Mouse (Mus musculus) forebrain, postnatal 0 days (tissue): Measurements from ENCODE around the gene Zfp266. TPM values are rescaled to one million over a fixed set of nuclear protein-coding genes. Genes with fewer than 3 reads are reported as not detected.
A peak's percentile ranks its signal among the peaks of the same experiment; 100 is the strongest.

Experiments used
- ATAC-seq: fragments of 200-750 bp; cut with Nextera tagmentation; 2 replicates; pipeline ENCODE4 v1.8.0; 2017; ENCODE audit warnings: mild to moderate bottlenecking, moderate library complexity
- DNase-seq: peaks from one replicate; pipeline ENCODE4 v3.0.0-alpha.2; 2015
- H3K27ac ChIP-seq: fragments of 300-500 bp; sonication (generic); 2 replicates; pipeline ENCODE4 v1.5.1; 2014; ENCODE audit warnings: low read depth, mild to moderate bottlenecking, antibody characterized with exemption, low read length, moderate library complexity, mixed read lengths
- H3K27me3 ChIP-seq: fragments of 300-500 bp; sonication (generic); 2 replicates; pipeline ENCODE4 v1.6.1; 2014; ENCODE audit warnings: mild to moderate bottlenecking, low read length, mixed read lengths; ENCODE audit not compliant: insufficient read depth
- H3K36me3 ChIP-seq: fragments of 300-500 bp; sonication (generic); 2 replicates; pipeline ENCODE4 v1.6.1; 2014; ENCODE audit warnings: mild to moderate bottlenecking, moderate library complexity; ENCODE audit not compliant: insufficient read depth
- H3K4me1 ChIP-seq: fragments of 300-500 bp; sonication (generic); 2 replicates; pipeline ENCODE4 v1.6.1; 2014; ENCODE audit warnings: antibody characterized with exemption; ENCODE audit not compliant: insufficient read depth
- H3K4me2 ChIP-seq: fragments of 300-500 bp; sonication (generic); 2 replicates; pipeline ENCODE4 v1.6.1; 2014; ENCODE audit warnings: low read depth, mild to moderate bottlenecking, moderate library complexity
- H3K4me3 ChIP-seq: fragments of 300-500 bp; sonication (generic); 2 replicates; pipeline ENCODE4 v1.5.1; 2014; ENCODE audit warnings: low read depth, low read length, mixed read lengths
- H3K9ac ChIP-seq: fragments of 300-500 bp; sonication (generic); 2 replicates; pipeline ENCODE4 v1.6.1; 2014; ENCODE audit warnings: mild to moderate bottlenecking
- H3K9me3 ChIP-seq: fragments of 300-500 bp; sonication (generic); 2 replicates; pipeline ENCODE4 v1.6.1; 2016; ENCODE audit warnings: low read length
- CTCF ChIP-seq: sonication (generic); IDR thresholded peaks from 2 replicates; pipeline ENCODE4 v1.5.1; 2016; ENCODE audit warnings: antibody characterized with exemption, control low read depth, low read depth
- WGBS: fragments of 180-500 bp; shearing (Covaris S2); extraction: QIAGEN DNeasy Blood & Tissue Kit; methylation state at CpG from one replicate; pipeline ENCODE4 v1.1.7; 2014; 5-methylcytosine and 5-hydroxymethylcytosine counted together
- polyA plus RNA-seq: library from polyadenylated mRNA; unstranded; fragments of >200 nt; fragmentation: Nextera tagmentation; extraction: Ambion mirVana; gene quantifications from 2 replicates; pipeline ENCODE4 v1.2.1, GENCODE M21; 2015
- total RNA-seq: library from RNA; depleted of rRNA; stranded (reverse); fragments of >200 nt; gene quantifications from 2 replicates; pipeline ENCODE4 v1.2.3, GENCODE M21; 2014

Gene Zfp266
- total and polyA plus RNA-seq, 2 experiments from 2014 or later = 57.1 to 156 TPM

DNA sequence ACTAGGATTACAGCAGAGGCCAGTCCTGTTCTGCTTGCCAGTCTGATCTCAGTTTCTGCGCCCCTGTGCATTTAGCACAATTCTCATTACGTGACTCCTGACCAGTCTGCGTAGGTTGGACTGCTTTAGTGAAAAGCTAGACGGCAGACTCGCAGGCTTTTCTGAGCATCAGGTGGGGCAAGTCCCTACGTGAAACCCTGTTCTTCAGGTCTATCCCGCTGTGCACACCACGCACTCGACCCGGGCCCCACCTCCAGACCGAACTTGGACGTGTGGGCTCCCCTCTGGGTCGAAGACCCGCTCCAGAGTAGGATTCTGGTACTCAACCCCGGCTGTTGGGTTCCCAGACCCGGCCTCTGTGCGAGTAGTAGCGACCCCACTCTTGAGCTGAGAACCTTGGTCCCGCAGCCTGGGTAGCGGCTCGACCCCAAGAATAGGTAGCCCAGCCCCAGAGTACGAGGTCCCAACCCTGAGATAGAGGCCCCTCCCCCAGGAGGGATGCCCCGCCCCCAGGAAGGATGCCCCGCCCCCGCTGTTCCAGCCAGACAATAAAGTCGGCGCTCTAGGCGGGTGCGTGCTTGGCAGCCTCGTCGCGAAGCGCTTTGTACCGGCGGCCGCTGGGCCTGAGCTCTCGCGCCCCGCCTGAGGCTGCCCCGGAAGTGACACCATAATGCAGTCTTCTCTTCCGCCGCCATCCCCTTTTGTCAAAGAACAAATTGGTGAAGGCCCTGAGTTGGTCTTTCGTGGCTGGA is 23.0 kb upstream of the Zfp266 start:
- no peaks in the 10 kb centered on the region for H3K36me3 ChIP-seq
- peak; percentile 46 for TF ChIP-seq CTCF
- ATAC-seq (peak; percentile 98), DNase-seq (peak; percentile 86)
- H3K4me3 ChIP-seq = peak overlapping the region; percentile 39
- peak overlapping the region; percentile 64 for H3K4me2 ChIP-seq
- H3K9ac ChIP-seq = peak overlapping the region; percentile 63
- H3K27ac ChIP-seq = peak overlapping the region; percentile 85
- 2% methylated on average over 43 of the region's 43 CpGs for WGBS
- no peaks in the 10 kb centered on the region for H3K9me3 ChIP-seq
- H3K4me1 ChIP-seq = no peaks in the 10 kb centered on the region
- peaks cover 3% of the 10 kb centered on the region; the same call in 1 of the 2 replicates for H3K27me3 ChIP-seq

DNA sequence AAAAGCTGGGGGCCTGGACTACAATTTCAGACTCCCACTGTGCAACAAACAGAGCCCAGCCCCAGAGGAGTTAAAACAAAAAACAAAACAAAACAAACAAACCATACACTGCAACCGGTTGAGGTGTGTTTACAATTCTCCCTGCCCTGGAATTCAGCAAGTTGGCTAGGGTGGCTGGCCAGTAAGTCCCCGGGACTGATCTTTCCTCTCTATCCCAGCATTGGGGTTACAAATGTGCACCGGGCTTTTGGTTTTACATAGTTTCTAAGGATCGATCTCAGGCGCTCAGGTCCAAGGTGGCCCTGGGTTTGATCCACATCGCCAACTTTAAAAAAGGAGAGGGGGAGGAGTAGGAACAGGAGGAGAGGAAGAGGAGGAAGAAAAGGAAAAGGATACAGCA is 22.3 kb upstream of the Zfp266 start:
- H3K4me3 ChIP-seq = no peak overlapping the region
- no peaks in the 10 kb centered on the region for H3K36me3 ChIP-seq
- H3K4me2 ChIP-seq = no peak overlapping the region
- H3K9ac ChIP-seq = no peak overlapping the region
- H3K4me1 ChIP-seq = no peaks in the 10 kb centered on the region
- H3K27me3 ChIP-seq = peaks cover 4% of the 10 kb centered on the region; the same call in 1 of the 2 replicates
- ATAC-seq = no peak
- H3K27ac ChIP-seq = peak overlapping the region; percentile 85; the same call in 1 of the 2 replicates
- H3K9me3 ChIP-seq = no peaks in the 10 kb centered on the region
- 34% methylated on average over 6 of the region's 6 CpGs for WGBS
- no peak for TF ChIP-seq CTCF
- DNase-seq = no peak

DNA sequence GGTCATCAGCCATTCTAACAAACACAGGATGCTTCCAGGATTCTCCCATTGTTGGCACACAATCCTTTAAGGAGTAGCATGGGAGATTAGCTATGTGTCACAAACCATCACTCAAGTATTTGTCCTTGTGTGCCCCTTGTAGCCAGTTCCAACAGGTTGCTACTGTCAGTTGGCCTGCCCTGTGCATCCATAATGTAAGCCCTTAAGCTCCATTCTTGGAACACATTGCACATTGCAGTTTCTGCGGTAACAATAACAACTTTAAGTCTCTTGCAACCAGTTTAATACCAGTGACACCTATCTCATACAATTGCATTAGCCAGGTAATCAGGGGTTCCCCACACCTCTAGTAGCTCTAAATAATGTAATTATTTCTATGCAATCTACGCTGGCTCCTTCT is 15.4 kb upstream of the Zfp266 start:
- DNase-seq (no peak), ATAC-seq (no peak)
- no peak overlapping the region for H3K4me3 ChIP-seq
- H3K27me3 ChIP-seq = peaks cover 8% of the 10 kb centered on the region; the same call in 1 of the 2 replicates
- no peak for TF ChIP-seq CTCF
- H3K4me1 ChIP-seq = no peaks in the 10 kb centered on the region
- no peak overlapping the region for H3K9ac ChIP-seq
- no peak overlapping the region for H3K27ac ChIP-seq
- no peak overlapping the region for H3K4me2 ChIP-seq
- no peaks in the 10 kb centered on the region for H3K9me3 ChIP-seq
- no peaks in the 10 kb centered on the region for H3K36me3 ChIP-seq
- WGBS = 77% methylated on average over 2 of the region's 2 CpGs

DNA sequence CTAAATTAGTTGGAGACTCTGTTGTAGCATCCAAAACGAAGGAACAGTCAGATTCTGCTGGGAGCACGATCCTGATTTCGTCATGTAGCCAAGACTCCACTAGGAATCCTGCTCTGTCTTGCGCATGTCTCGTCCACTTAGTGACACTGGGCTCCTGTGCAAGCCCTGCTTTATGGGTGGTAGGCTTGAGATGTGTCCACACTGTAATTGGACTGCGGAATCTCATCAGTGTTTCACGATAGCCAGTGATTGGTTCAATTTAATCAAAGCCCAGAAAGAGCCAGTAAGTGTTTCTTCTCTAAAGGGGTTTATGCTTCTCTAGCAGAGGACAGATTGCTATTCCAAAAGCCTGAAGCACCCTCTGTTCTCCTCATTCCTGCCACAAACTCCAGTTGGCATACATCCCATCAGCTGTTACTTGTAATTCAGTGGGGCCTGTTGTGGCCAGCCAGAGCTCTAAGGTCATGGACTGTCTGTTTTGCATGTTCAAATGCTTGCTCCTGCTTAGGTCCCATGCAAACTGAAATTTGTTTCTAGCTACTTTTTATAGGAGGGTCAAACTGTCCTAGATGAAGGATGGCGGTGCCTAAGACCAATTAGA is 13.2 kb upstream of the Zfp266 start:
- no peak for TF ChIP-seq CTCF
- Histone ChIP-seq H3K4me2 (no peak overlapping the region), H3K36me3 (no peaks in the 10 kb centered on the region), H3K27ac (no peak overlapping the region), H3K4me3 (no peak overlapping the region), H3K9ac (no peak overlapping the region), H3K9me3 (no peaks in the 10 kb centered on the region), H3K4me1 (no peaks in the 10 kb centered on the region), H3K27me3 (peaks cover 7% of the 10 kb centered on the region; the same call in 1 of the 2 replicates)
- 70% methylated on average over 8 of the region's 8 CpGs for WGBS
- ATAC-seq (peak; percentile 80), DNase-seq (peak; percentile 22)

DNA sequence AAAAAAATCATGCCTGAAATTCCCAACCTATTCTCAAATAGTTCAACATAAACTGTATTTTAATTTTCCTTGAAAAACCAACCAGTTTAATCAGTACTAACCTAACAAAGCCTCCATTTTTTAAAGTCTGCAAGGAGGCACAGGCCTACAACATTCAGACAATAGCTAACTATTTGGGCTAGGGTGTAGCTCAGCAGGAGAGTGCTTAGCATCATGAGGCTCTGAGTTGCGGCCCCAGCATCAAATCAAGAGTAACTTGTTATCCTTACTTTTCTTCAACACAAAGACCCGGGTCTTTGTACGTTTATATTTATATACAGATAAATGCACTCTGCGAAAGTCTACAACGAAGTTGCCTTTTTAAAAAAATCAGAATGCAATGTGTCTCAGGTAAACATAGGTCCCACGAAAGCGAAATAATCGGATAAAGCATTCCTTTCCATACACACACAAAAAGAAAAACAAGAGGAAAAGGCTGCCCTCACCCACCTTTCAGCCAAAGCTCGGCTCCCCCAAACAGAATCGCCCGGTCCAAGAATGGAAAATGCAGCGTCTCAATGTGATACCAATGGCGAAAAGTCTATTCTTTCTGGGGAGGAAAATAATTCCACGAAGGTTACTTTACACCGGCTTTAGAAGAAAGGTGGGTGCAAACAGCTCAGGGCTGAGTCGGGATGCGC is 546 bp downstream of the Zfp266 start:
- no peak; the same call in 1 of the 2 replicates for ATAC-seq
- under 1% methylated on average over 17 of the region's 17 CpGs for WGBS

DNA sequence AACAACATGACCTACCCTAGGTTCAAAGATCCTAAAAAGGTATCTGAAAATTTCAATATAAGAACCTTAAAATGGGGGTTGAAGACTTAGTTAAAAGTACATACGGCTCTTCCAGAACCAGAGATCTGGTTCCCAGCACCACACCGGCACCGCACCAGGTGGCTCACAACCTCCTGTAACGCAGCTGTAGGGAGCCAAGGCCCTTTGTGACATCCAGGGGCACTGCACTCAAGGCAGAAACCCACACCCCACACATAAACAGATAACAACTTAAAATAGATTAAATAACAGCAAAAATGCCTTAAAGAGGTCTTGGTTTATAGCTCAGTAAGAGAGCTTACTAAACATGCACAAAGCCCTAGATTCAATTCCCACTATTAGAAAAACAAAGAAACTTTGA is 1.3 kb downstream of the Zfp266 start:
- WGBS = 4% methylated on average over 4 of the region's 4 CpGs
- H3K4me3 ChIP-seq = peak overlapping the region; percentile 81
- no peak overlapping the region for H3K27ac ChIP-seq

More for the DNA sequence above, 546 bp downstream of the Zfp266 start:
- peak overlapping the region; percentile 81 for H3K4me3 ChIP-seq
- no peak for DNase-seq
- no peaks in the 10 kb centered on the region for H3K27me3 ChIP-seq
- H3K36me3 ChIP-seq = peaks cover 12% of the 10 kb centered on the region
- H3K9me3 ChIP-seq = no peaks in the 10 kb centered on the region
- TF ChIP-seq CTCF = no peak
- H3K9ac ChIP-seq = peak overlapping the region; percentile 93
- peak overlapping the region; percentile 97 for H3K27ac ChIP-seq
- peaks cover 26% of the 10 kb centered on the region for H3K4me1 ChIP-seq
- peak overlapping the region; percentile 76 for H3K4me2 ChIP-seq

More for the DNA sequence above, 1.3 kb downstream of the Zfp266 start:
- Histone ChIP-seq H3K4me1 (peaks cover 26% of the 10 kb centered on the region), H3K27me3 (no peaks in the 10 kb centered on the region), H3K36me3 (peaks cover 18% of the 10 kb centered on the region), H3K4me2 (peak overlapping the region; percentile 70), H3K9ac (0 out of 2 replicates have a peak overlapping the region, but pooled peaks have one; percentile 28), H3K9me3 (no peaks in the 10 kb centered on the region)
- TF ChIP-seq CTCF = no peak
- no peak for ATAC-seq
- DNase-seq = no peak
